Mouse (Mus musculus) gastrocnemius, postnatal 25 days (tissue): ENCODE measurements around the gene Tmem210. TPM values are rescaled to one million over a fixed set of nuclear protein-coding genes. Genes with fewer than 3 reads are reported as not detected.
"Not testable (repeated sequence)": the region's sequence is repeated elsewhere in the genome, so short reads cannot be mapped to it uniquely, and the experiment has no call there.

Experiments used
- DNase-seq: peaks from one replicate; pipeline ENCODE4 v3.0.0; 2022
- long read RNA-seq, 2 experiments: library from polyadenylated mRNA; stranded (forward); transcript quantifications; one replicate each; pipeline ENCODE4 v2.0.0; 2021
- total RNA-seq, 2 experiments: library from RNA; stranded (reverse); gene quantifications; 1 replicate in 1 of 2; 2 replicates in 1 of 2; pipeline ENCODE4 v1.2.3; 2021

Gene Tmem210
- not detected for total RNA-seq
- long read RNA-seq, experiment 1 = 0 reads
- long read RNA-seq, experiment 2 = 0 reads

- DNase-seq = no peak
Observed at GRCm38 (mm10) chr2:25287927-25288649, at the start of gene Tmem210. Gene Tmem210, plus strand, starts transcription at chr2:25288145.

GRCm38 (mm10) chr2:25239766-25240165 lies 48.2 kb upstream of the Tmem210 start:
- DNase-seq = no peak

- DNase-seq = no peak
Observed at GRCm38 (mm10) chr2:25240310-25240709, 47.6 kb upstream of the Tmem210 start.

- peak; percentile 66 for DNase-seq
Observed at GRCm38 (mm10) chr2:25240723-25241437, 47.1 kb upstream of the Tmem210 start.

- DNase-seq = no peak
Observed at GRCm38 (mm10) chr2:25241438-25241775, 46.5 kb upstream of the Tmem210 start.

- DNase-seq = no peak
Observed at GRCm38 (mm10) chr2:25242101-25242506, 45.8 kb upstream of the Tmem210 start, which contains the start of the genes Rnf208 and Cysrt1. Gene Rnf208, plus strand, starts transcription at chr2:25242255. Gene Cysrt1, minus strand, starts transcription at chr2:25242452.

GRCm38 (mm10) chr2:25243342-25243741 lies 44.6 kb upstream of the Tmem210 start:
- DNase-seq = no peak

- no peak for DNase-seq
Observed at GRCm38 (mm10) chr2:25244144-25244543, 43.8 kb upstream of the Tmem210 start.

GRCm38 (mm10) chr2:25246183-25247072 lies 41.5 kb upstream of the Tmem210 start, which contains the start of gene AL732309.1:
Gene AL732309.1, minus strand, starts transcription at chr2:25246863.
- DNase-seq = no peak

GRCm38 (mm10) chr2:25252331-25252730 lies 35.6 kb upstream of the Tmem210 start:
- no peak for DNase-seq

GRCm38 (mm10) chr2:25255284-25255779 lies 32.6 kb upstream of the Tmem210 start, which contains the start of gene Tmem203:
Gene Tmem203, plus strand, starts transcription at chr2:25255439.
- DNase-seq = peak; percentile 78

- not testable (repeated sequence) for DNase-seq
Observed at GRCm38 (mm10) chr2:25256443-25257109, 31.4 kb upstream of the Tmem210 start.

- not testable (repeated sequence) for DNase-seq
Observed at GRCm38 (mm10) chr2:25257250-25257649, 30.7 kb upstream of the Tmem210 start.

GRCm38 (mm10) chr2:25258887-25259286 lies 29.1 kb upstream of the Tmem210 start:
- DNase-seq = no peak

- DNase-seq = no peak
Observed at GRCm38 (mm10) chr2:25261870-25262269, 26.1 kb upstream of the Tmem210 start.

GRCm38 (mm10) chr2:25262291-25262767 lies 25.6 kb upstream of the Tmem210 start, which contains the start of gene Tprn:
Gene Tprn, plus strand, starts transcription at chr2:25262618.
- DNase-seq = peak; percentile 95

GRCm38 (mm10) chr2:25262795-25263622 lies 24.9 kb upstream of the Tmem210 start:
- peak; percentile 22 for DNase-seq

GRCm38 (mm10) chr2:25263623-25264285 lies 24.2 kb upstream of the Tmem210 start:
- DNase-seq = no peak

- no peak for DNase-seq
Observed at GRCm38 (mm10) chr2:25264286-25264660, 23.7 kb upstream of the Tmem210 start.

GRCm38 (mm10) chr2:25264851-25265250 lies 23.1 kb upstream of the Tmem210 start:
- no peak for DNase-seq
